Mouse (Mus musculus): ENCODE results near the gene Dhx35. TPM values are rescaled to one million over a fixed set of nuclear protein-coding genes. Genes with fewer than 3 reads are reported as not detected.

The Dhx35 gene
- polyA plus RNA-seq, 1 experiment from 2014 or later: 11.8 TPM

DNA sequence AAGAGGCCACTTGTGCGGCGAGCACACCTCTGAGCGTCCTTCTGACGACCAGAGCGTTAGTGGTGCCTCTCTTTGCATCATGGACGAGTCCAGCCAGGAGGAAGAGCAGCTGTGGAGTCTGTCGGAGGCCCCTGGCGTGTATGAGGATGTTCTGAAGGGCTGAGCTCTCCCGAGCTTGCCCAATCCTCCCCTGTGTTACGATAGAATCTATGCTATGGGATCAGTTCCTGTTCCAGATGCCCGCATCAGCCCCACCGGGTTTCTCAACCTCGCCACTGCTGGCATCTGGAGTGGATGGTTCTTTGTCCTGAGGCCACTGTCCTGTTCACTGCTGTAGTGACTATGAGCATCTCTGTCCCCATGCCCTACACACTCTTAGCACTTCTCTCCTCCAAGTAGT lies 21.8 kb upstream of the Dhx35 start:
- H3K36me3 ChIP-seq: peaks cover 14% of the 10 kb centered on the region; the same call in 1 of the 2 replicates
- H3K27me3 ChIP-seq (replicated peaks): no peaks in the 10 kb centered on the region
- no peak overlapping the region for H3K4me3 ChIP-seq
- H3K9me3 ChIP-seq: no peaks in the 10 kb centered on the region
- H3K4me2 ChIP-seq: peak overlapping the region; percentile 16; the same call in 1 of the 2 replicates
- peaks cover 88% of the 10 kb centered on the region for H3K4me1 ChIP-seq
- H3K9ac ChIP-seq: 0 out of 2 replicates have a peak overlapping the region, but pooled peaks have one; percentile 17
- ATAC-seq (ENCODE audit: extremely low read depth, insufficient number of reproducible peaks, low FRiP score, low TSS enrichment): no peak
- 61% methylated on average over 13 of the region's 13 CpGs for whole genome bisulfite sequencing
- H3K27ac ChIP-seq (replicated peaks): no peak overlapping the region

- Histone ChIP-seq H3K4me1 (peaks cover 85% of the 10 kb centered on the region), H3K36me3 (peaks cover 23% of the 10 kb centered on the region), H3K9ac (peak overlapping the region; percentile 41; the same call in 1 of the 2 replicates), H3K9me3 (no peaks in the 10 kb centered on the region), H3K27ac (replicated peaks) (peak overlapping the region; percentile 53), H3K4me3 (no peak overlapping the region), H3K4me2 (peak overlapping the region; percentile 42), H3K27me3 (replicated peaks) (no peaks in the 10 kb centered on the region)
- 33% methylated on average over 8 of the region's 8 CpGs for WGBS
- ATAC-seq (ENCODE audit: extremely low read depth, insufficient number of reproducible peaks, low FRiP score, low TSS enrichment): no peak
Measured at GRCm38 (mm10) chr2:158774886-158775285, 19.7 kb upstream of the Dhx35 start.

GRCm38 (mm10) chr2:158776716-158777115 lies 17.9 kb upstream of the Dhx35 start:
- H3K36me3 ChIP-seq: peaks cover 41% of the 10 kb centered on the region
- ATAC-seq (ENCODE audit: extremely low read depth, insufficient number of reproducible peaks, low FRiP score, low TSS enrichment): no peak
- no peak overlapping the region; the same call in 1 of the 2 replicates for H3K27ac ChIP-seq (replicated peaks)
- H3K9me3 ChIP-seq: no peaks in the 10 kb centered on the region
- WGBS: 81% methylated on average over 4 of the region's 4 CpGs
- peaks cover 67% of the 10 kb centered on the region for H3K4me1 ChIP-seq
- H3K4me3 ChIP-seq: no peak overlapping the region
- H3K9ac ChIP-seq: peak overlapping the region; percentile 56; the same call in 1 of the 2 replicates
- H3K27me3 ChIP-seq (replicated peaks): no peaks in the 10 kb centered on the region
- H3K4me2 ChIP-seq: 0 out of 2 replicates have a peak overlapping the region, but pooled peaks have one; percentile 13

DNA sequence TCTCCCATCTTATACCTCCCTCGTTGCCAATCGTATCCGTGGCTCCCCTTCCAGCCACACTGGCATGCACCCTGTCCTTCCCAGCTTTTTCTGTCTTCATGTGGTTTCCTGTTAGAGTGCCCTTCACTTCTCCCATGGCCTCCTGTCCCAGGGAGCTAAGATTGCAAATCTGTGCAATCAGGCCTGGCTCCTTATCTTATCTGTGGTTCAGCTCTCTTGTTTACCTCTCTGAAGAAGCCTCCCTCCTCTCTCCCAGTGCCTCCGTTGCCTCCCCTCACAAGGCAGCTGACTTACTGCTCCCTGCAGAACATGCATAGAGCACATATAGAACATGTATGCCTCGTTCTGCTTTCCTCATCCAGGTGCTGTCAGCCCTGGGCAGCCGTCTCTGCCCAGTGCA lies 17.1 kb upstream of the Dhx35 start:
- no peaks in the 10 kb centered on the region for H3K9me3 ChIP-seq
- no peak for ATAC-seq (ENCODE audit: extremely low read depth, insufficient number of reproducible peaks, low FRiP score, low TSS enrichment)
- 16% methylated on average over 6 of the region's 6 CpGs for WGBS
- peaks cover 46% of the 10 kb centered on the region for H3K36me3 ChIP-seq
- peak overlapping the region; percentile 56 for H3K9ac ChIP-seq
- no peaks in the 10 kb centered on the region for H3K27me3 ChIP-seq (replicated peaks)
- H3K27ac ChIP-seq (replicated peaks): 0 out of 2 replicates have a peak overlapping the region, but pooled peaks have one; percentile 32
- H3K4me1 ChIP-seq: peaks cover 62% of the 10 kb centered on the region
- peak overlapping the region; percentile 13; the same call in 1 of the 2 replicates for H3K4me2 ChIP-seq
- no peak overlapping the region for H3K4me3 ChIP-seq

- Histone ChIP-seq H3K4me1 (peaks cover 61% of the 10 kb centered on the region), H3K4me3 (no peak overlapping the region), H3K9ac (peak overlapping the region; percentile 56), H3K27ac (replicated peaks) (peak overlapping the region; percentile 32; the same call in 1 of the 2 replicates), H3K36me3 (peaks cover 46% of the 10 kb centered on the region), H3K9me3 (no peaks in the 10 kb centered on the region), H3K4me2 (0 out of 2 replicates have a peak overlapping the region, but pooled peaks have one; percentile 2), H3K27me3 (replicated peaks) (no peaks in the 10 kb centered on the region)
- WGBS: 56% methylated on average over 7 of the region's 7 CpGs
- no peak for ATAC-seq (ENCODE audit: extremely low read depth, insufficient number of reproducible peaks, low FRiP score, low TSS enrichment)
Measured at GRCm38 (mm10) chr2:158778349-158778748, 16.3 kb upstream of the Dhx35 start.

GRCm38 (mm10) chr2:158781126-158781525 lies 13.5 kb upstream of the Dhx35 start:
- ATAC-seq (ENCODE audit: extremely low read depth, insufficient number of reproducible peaks, low FRiP score, low TSS enrichment): no peak
- H3K4me1 ChIP-seq: peaks cover 35% of the 10 kb centered on the region
- H3K9ac ChIP-seq: no peak overlapping the region
- H3K27me3 ChIP-seq (replicated peaks): no peaks in the 10 kb centered on the region
- WGBS: 93% methylated on average over 7 of the region's 7 CpGs
- H3K4me2 ChIP-seq: no peak overlapping the region
- H3K36me3 ChIP-seq: peaks cover 70% of the 10 kb centered on the region
- no peak overlapping the region for H3K27ac ChIP-seq (replicated peaks)
- H3K9me3 ChIP-seq: no peaks in the 10 kb centered on the region
- no peak overlapping the region for H3K4me3 ChIP-seq

- 83% methylated on average over 14 of the region's 14 CpGs for WGBS
- no peak for ATAC-seq (ENCODE audit: extremely low read depth, insufficient number of reproducible peaks, low FRiP score, low TSS enrichment)
Measured at GRCm38 (mm10) chr2:158786927-158787795, 7.4 kb upstream of the Dhx35 start.

DNA sequence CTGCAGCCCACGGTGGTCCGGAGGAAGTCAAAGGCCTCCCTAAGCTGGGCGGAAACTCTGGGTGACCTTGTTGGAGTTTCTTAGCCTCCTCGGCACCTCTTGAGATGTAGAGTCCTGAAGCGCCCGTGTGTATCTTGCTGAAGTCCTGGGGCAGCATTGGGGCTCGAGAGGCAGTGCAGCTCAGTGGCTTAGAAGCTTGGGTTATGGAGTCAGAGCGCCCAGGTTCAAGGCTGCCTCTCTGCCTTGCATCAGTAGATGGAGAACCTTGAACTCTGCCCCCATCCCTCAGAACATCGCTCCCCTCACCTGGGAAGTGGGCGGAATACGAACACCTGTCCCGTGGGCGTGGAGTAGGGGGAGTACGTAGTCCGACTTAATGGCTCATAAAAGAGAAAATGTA lies 436 bp downstream of the Dhx35 start:
- ATAC-seq (ENCODE audit: extremely low read depth, insufficient number of reproducible peaks, low FRiP score, low TSS enrichment): 0 out of 2 replicates have a peak, but pooled peaks have one; percentile 5
- H3K4me2 ChIP-seq: peak overlapping the region; percentile 89
- H3K4me1 ChIP-seq: peaks cover 21% of the 10 kb centered on the region
- peak overlapping the region; percentile 95 for H3K4me3 ChIP-seq
- WGBS: 7% methylated on average over 15 of the region's 15 CpGs
- H3K27ac ChIP-seq (replicated peaks): peak overlapping the region; percentile 88
- peak overlapping the region; percentile 90 for H3K9ac ChIP-seq
- no peaks in the 10 kb centered on the region for H3K9me3 ChIP-seq
- no peaks in the 10 kb centered on the region for H3K27me3 ChIP-seq (replicated peaks)
- H3K36me3 ChIP-seq: peaks cover 8% of the 10 kb centered on the region

More at GRCm38 (mm10) chr2:158786927-158787795, 7.4 kb upstream of the Dhx35 start:
- H3K9ac ChIP-seq: no peak overlapping the region
- H3K27ac ChIP-seq (replicated peaks): no peak overlapping the region
- H3K4me3 ChIP-seq: no peak overlapping the region
- no peaks in the 10 kb centered on the region for H3K27me3 ChIP-seq (replicated peaks)
- peaks cover 10% of the 10 kb centered on the region; the same call in 1 of the 2 replicates for H3K4me1 ChIP-seq
- peaks cover 49% of the 10 kb centered on the region for H3K36me3 ChIP-seq
- H3K9me3 ChIP-seq: no peaks in the 10 kb centered on the region
- no peak overlapping the region for H3K4me2 ChIP-seq

DNA sequence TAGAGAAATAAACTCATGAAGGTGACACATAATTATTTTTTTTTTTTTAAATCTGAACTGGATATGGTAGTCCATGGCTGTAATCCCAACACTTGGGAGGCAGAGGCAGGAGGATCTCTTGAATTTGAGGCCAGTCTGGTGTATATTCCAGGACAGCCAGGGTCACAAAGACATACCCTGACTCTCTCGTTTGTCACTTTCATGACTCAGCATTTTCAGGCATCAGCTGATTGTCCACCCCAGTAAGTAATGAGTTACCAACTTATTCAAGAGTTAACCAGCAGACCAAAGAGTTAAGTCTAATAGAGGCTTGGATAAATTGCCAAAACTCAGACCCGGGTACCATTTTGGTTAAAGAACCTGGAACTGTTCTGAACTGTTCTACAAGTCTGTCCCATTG lies 1.3 kb downstream of the Dhx35 start:
- 80% methylated on average over 2 of the region's 2 CpGs for WGBS

DNA sequence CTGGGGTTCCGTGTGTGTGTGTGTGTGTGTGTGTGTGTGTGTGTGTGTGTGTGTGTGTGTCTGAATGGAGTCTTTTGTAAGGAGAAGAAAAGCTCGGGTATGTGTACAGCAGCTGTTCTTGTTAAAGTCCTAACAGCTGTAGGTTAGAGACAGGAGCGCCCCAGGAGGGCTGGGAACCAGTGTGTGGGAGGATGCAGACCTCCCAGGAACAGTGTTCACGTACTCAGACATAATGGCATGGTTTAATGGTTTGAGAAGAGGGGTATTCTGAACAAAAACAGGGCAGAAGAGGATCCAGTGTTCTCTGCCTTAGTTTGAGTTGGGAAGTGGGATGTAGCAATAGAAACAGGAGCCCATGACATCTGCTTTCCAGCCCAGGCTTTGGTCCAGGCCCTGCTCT lies 4.7 kb downstream of the Dhx35 start:
- Histone ChIP-seq H3K4me3 (no peak overlapping the region), H3K36me3 (peaks cover 47% of the 10 kb centered on the region), H3K27ac (replicated peaks) (no peak overlapping the region), H3K9ac (no peak overlapping the region), H3K27me3 (replicated peaks) (no peaks in the 10 kb centered on the region), H3K4me2 (no peak overlapping the region), H3K9me3 (no peaks in the 10 kb centered on the region), H3K4me1 (peaks cover 14% of the 10 kb centered on the region)
- 73% methylated on average over 4 of the region's 4 CpGs for WGBS
- no peak for ATAC-seq (ENCODE audit: extremely low read depth, insufficient number of reproducible peaks, low FRiP score, low TSS enrichment)

More for the DNA sequence above, 1.3 kb downstream of the Dhx35 start:
- ATAC-seq (ENCODE audit: extremely low read depth, insufficient number of reproducible peaks, low FRiP score, low TSS enrichment): no peak
- no peak overlapping the region for H3K9ac ChIP-seq
- peaks cover 16% of the 10 kb centered on the region for H3K36me3 ChIP-seq
- H3K4me1 ChIP-seq: peaks cover 21% of the 10 kb centered on the region
- no peaks in the 10 kb centered on the region for H3K27me3 ChIP-seq (replicated peaks)
- H3K4me3 ChIP-seq: peak overlapping the region; percentile 95
- H3K4me2 ChIP-seq: peak overlapping the region; percentile 89; the same call in 1 of the 2 replicates
- no peak overlapping the region for H3K27ac ChIP-seq (replicated peaks)
- no peaks in the 10 kb centered on the region for H3K9me3 ChIP-seq

GRCm38 (mm10) chr2:158800788-158801187 lies 6.2 kb downstream of the Dhx35 start:
- no peaks in the 10 kb centered on the region for H3K27me3 ChIP-seq (replicated peaks)
- H3K4me2 ChIP-seq: no peak overlapping the region
- H3K9ac ChIP-seq: no peak overlapping the region
- no peak overlapping the region for H3K27ac ChIP-seq (replicated peaks)
- H3K9me3 ChIP-seq: no peaks in the 10 kb centered on the region
- 94% methylated on average over 8 of the region's 8 CpGs for WGBS
- peaks cover 58% of the 10 kb centered on the region for H3K36me3 ChIP-seq
- ATAC-seq (ENCODE audit: extremely low read depth, insufficient number of reproducible peaks, low FRiP score, low TSS enrichment): no peak
- H3K4me3 ChIP-seq: no peak overlapping the region
- H3K4me1 ChIP-seq: peaks cover 6% of the 10 kb centered on the region; the same call in 1 of the 2 replicates
